Mouse (Mus musculus) MEL (cell line): ENCODE measurements around the gene Ctrc. TPM values are rescaled to one million over a fixed set of nuclear protein-coding genes. Genes with fewer than 3 reads are reported as not detected.

Source experiments
- DNase-seq: peaks from one replicate; pipeline ENCODE4 v3.0.0; 2011; ENCODE audit warnings: low read depth, low spot score
- H3K27ac ChIP-seq: 2 replicates; pipeline ENCODE4 v1.5.1; 2012; ENCODE audit warnings: low read depth, mild to moderate bottlenecking, control low read depth, low read length, moderate library complexity; ENCODE audit not compliant: control insufficient read depth
- H3K27me3 ChIP-seq, 2 experiments: fragments of 150-350 bp in 1 of 2; sonication (generic) in 1 of 2; 2 replicates each; pipeline ENCODE4 v1.6.1; 2012; ENCODE audit warnings: low read length in 2 of 2, mild to moderate bottlenecking in 2 of 2, improper control_type of control experiment in 1 of 2, moderate library complexity in 1 of 2; ENCODE audit not compliant: insufficient read depth in 2 of 2, control insufficient read depth in 1 of 2
- H3K36me3 ChIP-seq, 2 experiments: 2 replicates each; pipeline ENCODE4 v1.6.1; 2012 to 2014; ENCODE audit warnings: low read length in 2 of 2, improper control_type of control experiment in 1 of 2, inconsistent platforms in 1 of 2, mild to moderate bottlenecking in 1 of 2; ENCODE audit not compliant: insufficient read depth in 2 of 2, control insufficient read depth in 1 of 2
- H3K4me1 ChIP-seq, 2 experiments: fragments of 150-350 bp in 1 of 2; sonication (generic) in 1 of 2; 2 replicates each; pipeline ENCODE4 v1.6.1; 2012; ENCODE audit warnings: low read length in 2 of 2, improper control_type of control experiment in 1 of 2, mild to moderate bottlenecking in 1 of 2; ENCODE audit not compliant: insufficient read depth in 2 of 2, control insufficient read depth in 1 of 2
- H3K4me3 ChIP-seq, 2 experiments: fragments of 150-350 bp in 1 of 2; sonication (generic) in 1 of 2; 2 replicates each; pipeline ENCODE4 v1.5.1; 2012; ENCODE audit warnings: low read depth in 2 of 2, low read length in 2 of 2, mild to moderate bottlenecking in 2 of 2, moderate library complexity in 2 of 2, control low read depth in 1 of 2, improper control_type of control experiment in 1 of 2; ENCODE audit not compliant: control insufficient read depth in 1 of 2, insufficient read depth in 1 of 2
- H3K79me2 ChIP-seq: 2 replicates; pipeline ENCODE4 v1.6.1; 2012; ENCODE audit warnings: mild to moderate bottlenecking, low read length, moderate library complexity; ENCODE audit not compliant: control insufficient read depth, poor library complexity, insufficient read depth
- H3K9ac ChIP-seq: 2 replicates; pipeline ENCODE4 v1.6.1; 2012; ENCODE audit warnings: low read depth, mild to moderate bottlenecking, control low read depth, low read length, moderate library complexity; ENCODE audit not compliant: control insufficient read depth, poor library complexity, severe bottlenecking
- H3K9me3 ChIP-seq: fragments of 150-350 bp; sonication (generic); replicated peaks from 2 replicates; pipeline ENCODE4 v1.6.1; 2012; ENCODE audit warnings: mild to moderate bottlenecking, low read length, improper control_type of control experiment, moderate library complexity; ENCODE audit not compliant: insufficient read depth
- CTCF ChIP-seq, 3 experiments: IDR thresholded peaks in 2 of 3; conservative IDR thresholded peaks in 1 of 3; 2 replicates each; pipeline ENCODE4 v1.5.1; 2011 to 2012; ENCODE audit warnings: low read length in 3 of 3, low read depth in 2 of 3, mild to moderate bottlenecking in 2 of 3, improper control_type of control experiment in 1 of 3, inconsistent platforms in 1 of 3, mixed read lengths in 1 of 3, moderate library complexity in 1 of 3; ENCODE audit not compliant: control insufficient read depth in 1 of 3, insufficient read depth in 1 of 3, poor library complexity in 1 of 3, severe bottlenecking in 1 of 3
- ELF1 ChIP-seq: IDR thresholded peaks from 2 replicates; pipeline ENCODE4 v1.6.1; 2014; ENCODE audit warnings: low read depth, mild to moderate bottlenecking, inconsistent platforms, low read length, improper control_type of control experiment, moderate library complexity
- EP300 ChIP-seq, 2 experiments: IDR thresholded peaks; 2 replicates each; pipeline ENCODE4 v1.6.1; 2011; ENCODE audit warnings: improper control_type of control experiment in 2 of 2, low read length in 2 of 2, low read depth in 1 of 2, mild to moderate bottlenecking in 1 of 2
- GABPA ChIP-seq: IDR thresholded peaks from 2 replicates; pipeline ENCODE4 v1.6.1; 2012; ENCODE audit warnings: low read depth, mild to moderate bottlenecking, inconsistent platforms, low read length, improper control_type of control experiment, moderate library complexity
- MAX ChIP-seq: IDR thresholded peaks from 2 replicates; pipeline ENCODE4 v1.6.1; 2011; ENCODE audit warnings: low read length, improper control_type of control experiment
- MXI1 ChIP-seq: IDR thresholded peaks from 2 replicates; pipeline ENCODE4 v1.6.1; 2011; ENCODE audit warnings: mild to moderate bottlenecking, low read depth, low read length, improper control_type of control experiment
- MYC ChIP-seq: IDR thresholded peaks from 2 replicates; pipeline ENCODE4 v1.6.1; 2011; ENCODE audit warnings: low read depth, mild to moderate bottlenecking, low read length, improper control_type of control experiment, moderate library complexity
- NRF1 ChIP-seq: IDR thresholded peaks from 2 replicates; pipeline ENCODE4 v1.6.1; 2014; ENCODE audit warnings: low read depth, mild to moderate bottlenecking, inconsistent platforms, low read length, improper control_type of control experiment, moderate library complexity; ENCODE audit not compliant: poor library complexity, insufficient read depth, severe bottlenecking
- POLR2AphosphoS2 ChIP-seq: IDR thresholded peaks from 2 replicates; pipeline ENCODE4 v1.6.1; 2011; ENCODE audit warnings: low read length, improper control_type of control experiment
- RAD21 ChIP-seq: IDR thresholded peaks from 2 replicates; pipeline ENCODE4 v1.6.1; 2011; ENCODE audit warnings: mild to moderate bottlenecking, low read depth, low read length, improper control_type of control experiment
- SMC3 ChIP-seq: IDR thresholded peaks from 2 replicates; pipeline ENCODE4 v1.6.1; 2011; ENCODE audit warnings: low read depth, low read length, improper control_type of control experiment
- TAL1 ChIP-seq: IDR thresholded peaks from 2 replicates; pipeline ENCODE4 v1.6.1; 2012; ENCODE audit warnings: mild to moderate bottlenecking, inconsistent platforms, low read length, moderate library complexity, mixed read lengths
- TCF12 ChIP-seq: IDR thresholded peaks from 2 replicates; pipeline ENCODE4 v1.6.1; 2014; ENCODE audit warnings: low read depth, mild to moderate bottlenecking, inconsistent platforms, low read length, improper control_type of control experiment, moderate library complexity
- UBTF ChIP-seq: IDR thresholded peaks from 2 replicates; pipeline ENCODE4 v1.6.1; 2012; ENCODE audit warnings: low read depth, mild to moderate bottlenecking, inconsistent platforms, low read length, improper control_type of control experiment, moderate library complexity, borderline replicate concordance; ENCODE audit not compliant: insufficient read depth
- USF1 ChIP-seq: IDR thresholded peaks from 2 replicates; pipeline ENCODE4 v1.6.1; 2014; ENCODE audit warnings: low read depth, mild to moderate bottlenecking, inconsistent platforms, low read length, improper control_type of control experiment, moderate library complexity
- USF2 ChIP-seq, 2 experiments: IDR thresholded peaks; 2 replicates each; pipeline ENCODE4 v1.6.1; 2011 to 2012; ENCODE audit warnings: improper control_type of control experiment in 2 of 2, low read length in 2 of 2, borderline replicate concordance in 1 of 2, inconsistent platforms in 1 of 2, low read depth in 1 of 2, mild to moderate bottlenecking in 1 of 2; ENCODE audit not compliant: insufficient read depth in 1 of 2
- ZC3H11A ChIP-seq: IDR thresholded peaks from 2 replicates; pipeline ENCODE4 v1.6.1; 2012; ENCODE audit warnings: low read depth, mild to moderate bottlenecking, inconsistent platforms, low read length, improper control_type of control experiment
- ZMIZ1 ChIP-seq: IDR thresholded peaks from 2 replicates; pipeline ENCODE4 v1.6.1; 2012; ENCODE audit warnings: low read depth, mild to moderate bottlenecking, inconsistent platforms, low read length, improper control_type of control experiment, moderate library complexity
- polyA plus RNA-seq, 2 experiments: library from polyadenylated mRNA; stranded (reverse) in 1 of 2; unstranded in 1 of 2; fragments of >175 nt in 1 of 2; fragments of >200 nt in 1 of 2; gene quantifications; 2 replicates each; pipeline versions ENCODE4 v1.2.1 to v1.2.4; 2012; ENCODE audit warnings: low replicate concordance in 2 of 2, low read depth in 1 of 2; ENCODE audit not compliant: insufficient read length in 2 of 2, insufficient read depth in 1 of 2, missing spikeins in 1 of 2
- total RNA-seq: library from RNA; depleted of rRNA; stranded (reverse); fragments of 300-350 nt; gene quantifications from 2 replicates; pipeline ENCODE4 v1.2.3, GENCODE M21; 2012

Gene Ctrc
- total and polyA plus RNA-seq, 3 experiments: not detected

- Histone ChIP-seq H3K36me3 (no peaks in the 10 kb centered on the region), H3K27ac (no peak overlapping the region), H3K79me2 (no peaks in the 10 kb centered on the region), H3K9ac (no peak overlapping the region), H3K9me3 (no peaks in the 10 kb centered on the region)
- peak; percentile 49 for DNase-seq
- TF ChIP-seq USF1 (no peak), ZC3H11A (0 out of 2 replicates have a peak, but pooled peaks have one; percentile 29), CTCF (IDR thresholded peaks at IDR 0.05 in 2 of 3, conservative IDR thresholded peaks at IDR 0.05 in 1 of 3; ENCODE audit: control insufficient read depth in 1 of 3, insufficient read depth in 1 of 3, low read depth in 2 of 3, low read length in 3 of 3, poor library complexity in 1 of 3, severe bottlenecking in 1 of 3) (peak; percentile 30 to 54 (median 52)), SMC3 (peak; percentile 62), RAD21 (peak; percentile 40)
- TF ChIP-seq, all 39 proteins: peak for 4
- Histone ChIP-seq H3K27me3 (no peaks in the 10 kb centered on the region), H3K4me1 (no peaks in the 10 kb centered on the region), H3K4me3 (no peak overlapping the region)
Measured at GRCm38 (mm10) chr4:141853437-141853836, 7.3 kb upstream of the Ctrc start.

GRCm38 (mm10) chr4:141834536-141835095, 11.5 kb downstream of the Ctrc start:
- Histone ChIP-seq H3K9me3 (no peaks in the 10 kb centered on the region), H3K9ac (no peak overlapping the region), H3K4me1 (no peaks in the 10 kb centered on the region), H3K27ac (no peak overlapping the region), H3K36me3 (no peaks in the 10 kb centered on the region), H3K27me3 (peaks cover 0 to 2% of the 10 kb centered on the region in 2 experiments; a peak in 2 of 4 replicates), H3K4me3 (no peak overlapping the region), H3K79me2 (no peaks in the 10 kb centered on the region)
- no peak for TF ChIP-seq MXI1
- no peak for TF ChIP-seq SMC3
- no peak for TF ChIP-seq GABPA
- TF ChIP-seq EP300 (IDR thresholded peaks at IDR 0.05; ENCODE audit: low read depth in 1 of 2, low read length in 2 of 2): no peak
- TF ChIP-seq TCF12: no peak
- TF ChIP-seq RAD21: no peak
- no peak for TF ChIP-seq USF1
- no peak for TF ChIP-seq TAL1
- no peak for TF ChIP-seq ELF1
- no peak for TF ChIP-seq USF2 (IDR thresholded peaks at IDR 0.05; ENCODE audit: borderline replicate concordance in 1 of 2, insufficient read depth in 1 of 2, low read depth in 1 of 2, low read length in 2 of 2)
- TF ChIP-seq MAX: no peak
- no peak for TF ChIP-seq MYC
- no peak for TF ChIP-seq UBTF
- TF ChIP-seq ZMIZ1: no peak
- no peak for TF ChIP-seq NRF1
- no peak for TF ChIP-seq POLR2AphosphoS2
- no peak for DNase-seq
